Mouse (Mus musculus): ENCODE measurements around the gene Ebf1. TPM values are rescaled to one million over a fixed set of nuclear protein-coding genes. Genes with fewer than 3 reads are reported as not detected.
A peak's percentile ranks its signal among the peaks of the same experiment; 100 is the strongest.

The Ebf1 gene
- total RNA-seq, 2 experiments from 2014 or later = 19.7 to 22.8 TPM

- intact Hi-C loops (cut with DNase I) = no loop called here
- no peak for DNase-seq
Observed at GRCm38 (mm10) chr11:44913806-44914205, 296.7 kb downstream of the Ebf1 start.

GRCm38 (mm10) chr11:44917059-44917458 is 299.9 kb downstream of the Ebf1 start:
- intact Hi-C loops (cut with DNase I) = no loop called here
- DNase-seq = peak; percentile 41 to 45

- no peak for DNase-seq
- intact Hi-C loops (cut with DNase I) = no loop called here
Observed at GRCm38 (mm10) chr11:44923138-44923537, 306.0 kb downstream of the Ebf1 start.

- DNase-seq = no peak
- intact Hi-C loops (cut with DNase I) = no loop called here
Observed at GRCm38 (mm10) chr11:44923868-44924508, 306.9 kb downstream of the Ebf1 start.

- intact Hi-C loops (cut with DNase I) = no loop called here
- DNase-seq = peak in 1 of 2 experiments; percentile 12
Observed at GRCm38 (mm10) chr11:44924896-44925295, 307.8 kb downstream of the Ebf1 start.

- peak; percentile 23 to 35 for DNase-seq
- intact Hi-C loops (cut with DNase I) = no loop called here
Observed at GRCm38 (mm10) chr11:44925806-44926525, 308.8 kb downstream of the Ebf1 start.

- DNase-seq = no peak
- intact Hi-C loops (cut with DNase I) = no loop called here
Observed at GRCm38 (mm10) chr11:44928403-44928802, 311.3 kb downstream of the Ebf1 start.

GRCm38 (mm10) chr11:44932942-44933483 is 315.9 kb downstream of the Ebf1 start:
- intact Hi-C loops (cut with DNase I) = no loop called here
- no peak for DNase-seq

- intact Hi-C loops (cut with DNase I) = loop anchor here (5.0 kb wide), 1 partner anchor 64 kb away; no protein-coding TSS in a partner anchor
- no peak for DNase-seq
Observed at GRCm38 (mm10) chr11:44943781-44944180, 326.7 kb downstream of the Ebf1 start.

GRCm38 (mm10) chr11:44944401-44944800 is 327.3 kb downstream of the Ebf1 start:
- intact Hi-C loops (cut with DNase I) = loop anchor here (5.0 kb wide), 1 partner anchor 63 kb away; no protein-coding TSS in a partner anchor
- DNase-seq = no peak

GRCm38 (mm10) chr11:44946618-44947017 is 329.5 kb downstream of the Ebf1 start:
- intact Hi-C loops (cut with DNase I) = no loop called here
- DNase-seq = no peak

GRCm38 (mm10) chr11:44948541-44948940 is 331.4 kb downstream of the Ebf1 start:
- intact Hi-C loops (cut with DNase I) = no loop called here
- DNase-seq = peak; percentile 12 to 21

GRCm38 (mm10) chr11:44949140-44949539 is 332.0 kb downstream of the Ebf1 start:
- intact Hi-C loops (cut with DNase I) = no loop called here

GRCm38 (mm10) chr11:44950319-44950718 is 333.2 kb downstream of the Ebf1 start:
- no peak for DNase-seq
- intact Hi-C loops (cut with DNase I) = no loop called here

More at GRCm38 (mm10) chr11:44949140-44949539, 332.0 kb downstream of the Ebf1 start:
- DNase-seq = no peak

- DNase-seq = no peak
- intact Hi-C loops (cut with DNase I) = no loop called here
Observed at GRCm38 (mm10) chr11:44951506-44951905, 334.4 kb downstream of the Ebf1 start.

- DNase-seq = no peak
- intact Hi-C loops (cut with DNase I) = no loop called here
Observed at GRCm38 (mm10) chr11:44953337-44953736, 336.2 kb downstream of the Ebf1 start.

GRCm38 (mm10) chr11:44953863-44954262 is 336.7 kb downstream of the Ebf1 start:
- DNase-seq = no peak
- intact Hi-C loops (cut with DNase I) = no loop called here

GRCm38 (mm10) chr11:44954362-44954761 is 337.2 kb downstream of the Ebf1 start:
- no peak for DNase-seq
- intact Hi-C loops (cut with DNase I) = no loop called here

- intact Hi-C loops (cut with DNase I) = no loop called here
- no peak for DNase-seq
Observed at GRCm38 (mm10) chr11:44962746-44963440, 345.8 kb downstream of the Ebf1 start.

GRCm38 (mm10) chr11:44969011-44969410 is 351.9 kb downstream of the Ebf1 start:
- no peak for DNase-seq
- intact Hi-C loops (cut with DNase I) = no loop called here

GRCm38 (mm10) chr11:44974271-44974670 is 357.2 kb downstream of the Ebf1 start:
- intact Hi-C loops (cut with DNase I) = no loop called here
- no peak for DNase-seq

Measured in heart, postnatal 14 days (tissue).